ENCODE assay signal across 7 mouse cellular contexts in the genomic region with DNA sequence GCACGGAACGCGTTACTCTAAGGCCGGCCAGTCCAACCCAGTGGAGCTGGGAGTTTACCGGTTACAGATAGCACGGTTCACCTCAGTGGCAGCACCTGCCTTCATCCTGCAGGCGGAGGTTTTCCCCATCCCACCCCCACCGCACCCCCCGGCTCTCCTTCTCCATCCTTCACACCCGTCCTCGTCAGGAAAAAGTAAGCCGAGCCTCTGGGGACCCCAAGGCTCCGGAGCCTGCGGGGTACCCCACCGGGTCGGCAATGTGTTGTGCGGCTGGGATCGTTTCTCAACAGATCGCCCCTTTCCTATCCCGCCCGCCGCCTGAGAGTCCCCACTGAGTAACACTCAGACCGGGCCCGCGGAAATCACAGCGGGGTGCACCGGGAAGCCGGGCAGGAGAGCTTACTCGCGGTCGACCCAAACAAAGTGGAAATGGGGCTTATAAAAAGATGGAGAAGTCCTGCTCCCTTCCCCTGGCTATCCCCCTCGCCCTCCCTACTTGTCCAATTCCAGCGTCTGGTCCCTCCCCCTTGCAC. TPM values are rescaled to one million over a fixed set of nuclear protein-coding genes. Genes with fewer than 3 reads are reported as not detected.
DNase-seq lines count a peak whose midpoint lies in the region; ATAC-seq and TF ChIP-seq lines count a peak whose summit lies in the region.

No protein-coding gene starts in this region.

- no peak for ATAC-seq in lung, postnatal 0 days
- ATAC-seq in embryonic facial prominence, embryonic 11.5 days (replicated peaks; ENCODE audit: insufficient number of reproducible peaks, low FRiP score, low TSS enrichment, low read depth) = no peak
- no peak for ATAC-seq in heart, embryonic 15.5 days (replicated peaks; ENCODE audit: insufficient number of reproducible peaks, insufficient read depth, low FRiP score, low read depth)
- ATAC-seq in liver, embryonic 12.5 days = no peak
- ATAC-seq in stomach, postnatal 0 days (ENCODE audit: low FRiP score, low TSS enrichment) = no peak

- H3K9ac ChIP-seq in lung, postnatal 0 days (replicated peaks; ENCODE audit: low read depth) = no peak overlapping the region
- peak overlapping the region; percentile 58 for H3K9ac ChIP-seq in embryonic facial prominence, embryonic 11.5 days (replicated peaks; ENCODE audit: low read length)
- peak overlapping the region; percentile 57 for H3K9ac ChIP-seq in heart, embryonic 15.5 days
- H3K9ac ChIP-seq in liver, embryonic 12.5 days = peak overlapping the region; percentile 41; the same call in 1 of the 2 replicates
- peak overlapping the region; percentile 38; the same call in 1 of the 2 replicates for H3K9ac ChIP-seq in stomach, postnatal 0 days (ENCODE audit: low read length)

- H3K9me3 ChIP-seq in lung, postnatal 0 days (ENCODE audit: low read length) = no peaks in the 10 kb centered on the region
- H3K9me3 ChIP-seq in embryonic facial prominence, embryonic 11.5 days (replicated peaks; ENCODE audit: control insufficient read depth, low read length) = no peaks in the 10 kb centered on the region
- no peaks in the 10 kb centered on the region for H3K9me3 ChIP-seq in heart, embryonic 15.5 days (replicated peaks)
- no peaks in the 10 kb centered on the region for H3K9me3 ChIP-seq in liver, embryonic 12.5 days (replicated peaks)
- H3K9me3 ChIP-seq in stomach, postnatal 0 days (ENCODE audit: control insufficient read depth, low read length) = no peaks in the 10 kb centered on the region

- WGBS in lung, postnatal 0 days = under 1% methylated on average over 33 of the region's 33 CpGs
- WGBS in lung, adult 2 months = 1% methylated on average over 33 of the region's 33 CpGs
- WGBS in embryonic facial prominence, embryonic 11.5 days = 0% methylated on average over 31 of the region's 33 CpGs
- 0% methylated on average over 33 of the region's 33 CpGs for WGBS in heart, embryonic 15.5 days
- WGBS in liver, embryonic 12.5 days (ENCODE audit: insufficient replicate concordance) = under 1% methylated on average over 33 of the region's 33 CpGs
- 2% methylated on average over 33 of the region's 33 CpGs for WGBS in stomach, postnatal 0 days

- peak overlapping the region; percentile 36 for H3K4me3 ChIP-seq in lung, postnatal 0 days (ENCODE audit: low read depth, low read length)
- H3K4me3 ChIP-seq in lung, adult 2 months (replicated peaks; ENCODE audit: extremely low read depth, low read depth, low read length) = no peak overlapping the region
- H3K4me3 ChIP-seq in embryonic facial prominence, embryonic 11.5 days (ENCODE audit: low read depth, low read length) = peak overlapping the region; percentile 50
- peak overlapping the region; percentile 57 for H3K4me3 ChIP-seq in heart, embryonic 15.5 days
- peak overlapping the region; percentile 57 for H3K4me3 ChIP-seq in liver, embryonic 12.5 days
- H3K4me3 ChIP-seq in stomach, postnatal 0 days (ENCODE audit: low read depth, low read length) = peak overlapping the region; percentile 42

- no peak for TF ChIP-seq EP300 in lung, postnatal 0 days (IDR thresholded peaks at IDR 0.05)
- no peak for TF ChIP-seq EP300 in stomach, postnatal 0 days (optimal IDR thresholded peaks at IDR 0.05)

- no peak for TF ChIP-seq POLR2A in lung, adult 2 months (IDR thresholded peaks at IDR 0.05; ENCODE audit: borderline replicate concordance, extremely low read depth, low read depth, low read length)

- no peaks in the 10 kb centered on the region for H3K36me3 ChIP-seq in lung, postnatal 0 days (ENCODE audit: insufficient read depth, low read length)
- H3K36me3 ChIP-seq in embryonic facial prominence, embryonic 11.5 days (replicated peaks; ENCODE audit: control insufficient read depth, insufficient read depth, low read depth, low read length) = no peaks in the 10 kb centered on the region
- no peaks in the 10 kb centered on the region for H3K36me3 ChIP-seq in heart, embryonic 15.5 days
- H3K36me3 ChIP-seq in liver, embryonic 12.5 days = no peaks in the 10 kb centered on the region
- no peaks in the 10 kb centered on the region for H3K36me3 ChIP-seq in stomach, postnatal 0 days (ENCODE audit: control insufficient read depth, insufficient read depth, low read length)

- peaks cover 61% of the 10 kb centered on the region for H3K27me3 ChIP-seq in lung, postnatal 0 days (replicated peaks; ENCODE audit: insufficient read depth, low read length)
- peaks cover 29% of the 10 kb centered on the region for H3K27me3 ChIP-seq in embryonic facial prominence, embryonic 11.5 days (ENCODE audit: control insufficient read depth, insufficient read depth, low read length)
- peaks cover 62% of the 10 kb centered on the region for H3K27me3 ChIP-seq in heart, embryonic 15.5 days
- peaks cover 89% of the 10 kb centered on the region for H3K27me3 ChIP-seq in liver, embryonic 12.5 days (replicated peaks)
- H3K27me3 ChIP-seq in stomach, postnatal 0 days (ENCODE audit: control insufficient read depth, insufficient read depth, low read length) = peaks cover 24% of the 10 kb centered on the region

- H3K4me1 ChIP-seq in lung, postnatal 0 days (ENCODE audit: insufficient read depth, low read depth, low read length) = peaks cover 10% of the 10 kb centered on the region; the same call in 1 of the 2 replicates
- peaks cover 17% of the 10 kb centered on the region for H3K4me1 ChIP-seq in lung, adult 2 months (ENCODE audit: control insufficient read depth, insufficient read depth, low read length)
- peaks cover 15% of the 10 kb centered on the region; the same call in 1 of the 2 replicates for H3K4me1 ChIP-seq in embryonic facial prominence, embryonic 11.5 days (ENCODE audit: control insufficient read depth, insufficient read depth, low read length)
- H3K4me1 ChIP-seq in heart, embryonic 15.5 days (replicated peaks) = peaks cover 35% of the 10 kb centered on the region
- H3K4me1 ChIP-seq in liver, embryonic 12.5 days = peaks cover 33% of the 10 kb centered on the region
- no peaks in the 10 kb centered on the region for H3K4me1 ChIP-seq in stomach, postnatal 0 days (replicated peaks; ENCODE audit: control insufficient read depth, insufficient read depth)

- no peak for TF ChIP-seq CTCF in lung, postnatal 0 days (IDR thresholded peaks at IDR 0.05)
- no peak for TF ChIP-seq CTCF in lung, adult 2 months (IDR thresholded peaks at IDR 0.05; ENCODE audit: insufficient read depth, low read length)
- no peak for TF ChIP-seq CTCF in stomach, postnatal 0 days (IDR thresholded peaks at IDR 0.05; ENCODE audit: low read depth)

- DNase-seq in lung, postnatal 0 days (ENCODE audit: low spot score) = no peak
- DNase-seq in lung, adult 2 months = no peak
- peak; percentile 44 for DNase-seq in embryonic facial prominence, embryonic 11.5 days (ENCODE audit: low spot score)
- DNase-seq in stomach, postnatal 0 days (ENCODE audit: low spot score) = peak; percentile 32
- DNase-seq in ovary, postnatal 14 days (ENCODE audit: low spot score) = no peak

- H3K27ac ChIP-seq in lung, postnatal 0 days (ENCODE audit: low read length) = no peak overlapping the region
- H3K27ac ChIP-seq in embryonic facial prominence, embryonic 11.5 days (replicated peaks; ENCODE audit: low read depth, low read length) = 0 out of 2 replicates have a peak overlapping the region, but pooled peaks have one; percentile 13
- no peak overlapping the region for H3K27ac ChIP-seq in heart, embryonic 15.5 days
- no peak overlapping the region for H3K27ac ChIP-seq in liver, embryonic 12.5 days
- H3K27ac ChIP-seq in stomach, postnatal 0 days (replicated peaks) = no peak overlapping the region

- peak overlapping the region; percentile 77 for H3K4me2 ChIP-seq in lung, postnatal 0 days (replicated peaks; ENCODE audit: low read depth, low read length)
- H3K4me2 ChIP-seq in embryonic facial prominence, embryonic 11.5 days (ENCODE audit: low read depth, low read length) = peak overlapping the region; percentile 89
- peak overlapping the region; percentile 98 for H3K4me2 ChIP-seq in heart, embryonic 15.5 days
- H3K4me2 ChIP-seq in liver, embryonic 12.5 days = peak overlapping the region; percentile 85
- peak overlapping the region; percentile 64 for H3K4me2 ChIP-seq in stomach, postnatal 0 days (replicated peaks; ENCODE audit: low read depth)

RNA-seq across cellular contexts. Expression of gene Rnf220, which starts 0.9 kb away (rescaled TPM):
- polyA plus RNA-seq in lung, postnatal 0 days (2015; fragmentation: Nextera tagmentation; extraction: Ambion mirVana) = 47.9 and 50.7 TPM in 2 replicates
- 73.8 and 108 TPM in 2 replicates for polyA plus RNA-seq in lung, adult 2 months (2012; rRNA removed)
- 51.5 and 55.0 TPM in 2 replicates for polyA plus RNA-seq in embryonic facial prominence, embryonic 11.5 days (2014; fragmentation: Nextera tagmentation; extraction: Ambion mirVana)
- 34.1 and 51.6 TPM in 2 replicates for polyA plus RNA-seq in heart, embryonic 15.5 days (2015; fragmentation: Nextera tagmentation; extraction: Ambion mirVana)
- 55.5 and 55.9 TPM in 2 replicates for polyA plus RNA-seq in liver, embryonic 12.5 days (2016; fragmentation: Nextera tagmentation; extraction: Ambion mirVana)
- polyA plus RNA-seq in stomach, postnatal 0 days (2015; fragmentation: Nextera tagmentation; extraction: Ambion mirVana) = 32.9 and 33.0 TPM in 2 replicates

RNA-seq across cellular contexts. Expression of gene Eri3, which starts 54.2 kb away (rescaled TPM):
- polyA plus RNA-seq in lung, postnatal 0 days (2015; fragmentation: Nextera tagmentation; extraction: Ambion mirVana) = 75.1 and 79.3 TPM in 2 replicates
- polyA plus RNA-seq in lung, adult 2 months (2012; rRNA removed) = 74.3 and 82.4 TPM in 2 replicates
- 112 and 142 TPM in 2 replicates for polyA plus RNA-seq in embryonic facial prominence, embryonic 11.5 days (2014; fragmentation: Nextera tagmentation; extraction: Ambion mirVana)
- 104 and 115 TPM in 2 replicates for polyA plus RNA-seq in heart, embryonic 15.5 days (2015; fragmentation: Nextera tagmentation; extraction: Ambion mirVana)
- polyA plus RNA-seq in liver, embryonic 12.5 days (2016; fragmentation: Nextera tagmentation; extraction: Ambion mirVana) = 53.7 and 57.8 TPM in 2 replicates
- 77.5 and 79.4 TPM in 2 replicates for polyA plus RNA-seq in stomach, postnatal 0 days (2015; fragmentation: Nextera tagmentation; extraction: Ambion mirVana)

Comparison
In these comparisons a context has a peak if more than half of its experiments do, and no peak if none do; other contexts are left out.
1. DNase-seq: peak in embryonic facial prominence, embryonic 11.5 days (single experiment) and stomach, postnatal 0 days (single experiment); none in lung, postnatal 0 days (single experiment), lung, adult 2 months (single experiment) and ovary, postnatal 14 days (single experiment).
2. Peak in every context shown above with its lines, with median percentiles within 50 percentile points of each other: H3K4me2 ChIP-seq.